Mouse (Mus musculus): Measurements from ENCODE around the gene Ccdc155.

Gene Ccdc155

GRCm38 (mm10) chr7:45226421-45226820, 21.7 kb upstream of the Ccdc155 start:
- no peak for DNase-seq (ENCODE audit: low read depth, low spot score)

DNA sequence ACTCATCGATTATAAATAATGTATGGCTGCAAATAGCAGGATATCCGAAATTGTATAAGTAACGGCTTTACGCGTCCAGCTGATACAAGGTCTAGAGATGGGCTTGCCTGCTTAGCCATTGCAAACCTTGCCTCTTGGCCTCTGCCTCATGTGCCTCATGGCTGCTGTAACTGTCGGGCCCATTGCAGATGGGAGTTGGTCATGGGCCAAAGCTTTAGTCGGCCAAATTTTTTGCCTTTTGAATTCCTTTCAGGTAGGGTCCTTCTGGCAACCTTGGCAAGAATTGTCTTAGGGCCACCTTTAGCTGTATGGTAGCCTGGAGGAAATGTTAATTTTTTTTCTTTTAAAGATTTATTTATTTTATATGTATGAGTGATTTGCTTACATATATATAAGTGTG, 20.1 kb upstream of the Ccdc155 start:
- DNase-seq (ENCODE audit: low read depth, low spot score): no peak

GRCm38 (mm10) chr7:45221680-45222079, 17.0 kb upstream of the Ccdc155 start:
- DNase-seq (ENCODE audit: low read depth, low spot score): no peak

DNA sequence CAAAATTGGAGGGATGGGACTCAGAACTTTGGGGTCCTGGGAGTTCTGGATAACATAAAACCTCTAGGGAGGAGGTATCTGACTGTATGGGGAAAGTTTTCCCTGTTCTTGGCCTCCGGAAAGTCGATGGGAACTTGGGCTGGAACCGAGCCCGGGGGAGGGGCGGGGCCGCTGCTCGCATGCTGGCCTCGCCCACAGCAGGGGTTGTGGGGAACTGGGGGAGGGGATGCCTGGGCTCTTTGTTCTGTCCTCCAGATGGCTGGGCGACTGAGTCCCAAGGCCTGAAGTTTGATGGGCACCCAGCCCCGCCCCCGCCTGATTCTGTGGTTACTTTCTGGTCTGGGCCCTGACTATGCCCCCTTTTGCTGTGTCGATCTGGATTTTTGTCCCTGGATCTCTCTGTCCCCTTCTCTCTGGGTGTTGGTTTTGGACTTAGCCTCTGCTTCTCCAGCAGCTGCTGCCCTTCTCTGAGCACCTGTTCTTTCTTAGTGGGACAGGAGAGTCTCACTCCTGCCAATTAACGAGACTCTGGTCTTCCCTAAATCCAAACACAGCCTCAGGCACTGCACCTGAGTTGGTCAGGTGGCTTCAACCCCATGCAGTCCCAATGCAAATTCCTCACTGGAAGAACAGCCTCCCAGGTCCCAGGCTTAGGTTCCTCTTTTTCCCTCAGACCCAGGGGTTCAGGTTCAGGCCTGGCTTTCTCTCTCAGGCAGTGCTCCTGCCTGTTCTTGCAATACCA, 11.9 kb upstream of the Ccdc155 start:
- peak; percentile 96 for DNase-seq (ENCODE audit: low read depth, low spot score)

DNA sequence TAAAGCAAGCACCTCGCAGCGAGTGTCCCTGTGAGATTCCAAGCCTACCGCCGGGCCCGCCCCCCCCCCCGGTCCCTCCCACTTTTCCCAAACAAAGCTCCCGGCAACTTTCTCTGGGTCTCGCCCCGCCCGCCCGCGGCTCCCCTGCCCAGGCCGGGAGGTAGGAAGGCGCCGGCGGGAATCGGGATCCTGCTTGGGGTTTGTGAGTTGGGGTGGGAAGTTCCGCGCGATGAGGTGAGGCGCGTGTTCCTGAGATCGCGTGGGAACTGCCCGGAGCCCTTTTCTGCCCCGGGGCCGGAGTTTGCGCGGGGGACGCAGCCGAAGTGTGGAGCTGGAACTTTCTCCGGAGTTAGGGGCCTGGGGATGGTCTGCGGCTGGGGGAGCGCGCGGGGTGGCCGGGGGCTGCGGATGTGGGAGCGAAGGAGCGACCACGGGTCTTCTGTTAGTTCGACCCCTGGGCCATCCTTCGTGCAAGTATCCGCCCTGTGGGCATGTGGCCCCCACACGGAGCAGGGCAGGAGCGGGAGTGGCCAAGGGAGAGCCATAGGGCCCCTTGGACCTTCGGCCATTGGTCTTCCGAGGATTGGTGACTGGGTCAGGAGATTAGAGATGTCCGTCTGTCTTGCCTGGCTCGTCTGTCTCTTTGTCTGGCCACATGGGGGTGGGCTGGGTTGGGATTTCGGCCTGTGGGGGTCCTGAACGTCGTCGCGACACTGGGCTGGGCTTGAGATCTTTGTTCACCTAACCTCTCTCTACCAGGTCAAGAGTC, 11.2 kb upstream of the Ccdc155 start, which contains the start of gene Tead2:
Gene Tead2 (plus strand): TSS at position 81 of the 769 bp plus-strand sequence.
- peak; percentile 81 for DNase-seq (ENCODE audit: low read depth, low spot score)

DNA sequence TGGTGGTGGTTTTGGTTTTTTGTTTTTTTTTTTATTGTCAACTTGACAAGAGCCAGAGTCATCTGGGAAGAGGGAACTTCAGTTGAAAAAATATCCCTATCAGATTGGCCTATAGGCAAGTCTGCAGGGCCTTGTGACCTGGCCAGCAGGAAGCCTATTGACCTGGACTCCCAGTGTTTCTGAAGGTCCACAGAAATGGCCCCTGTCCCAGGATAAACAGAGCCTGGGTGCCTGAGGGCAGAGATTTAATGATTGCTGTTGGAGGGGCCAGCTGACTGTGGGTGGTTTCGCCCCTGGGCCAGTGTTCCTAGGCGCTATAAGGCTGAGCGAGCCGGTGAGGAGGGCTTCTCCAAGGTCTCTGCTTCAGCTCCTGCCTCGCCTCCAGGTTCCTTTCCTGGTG, 9.0 kb upstream of the Ccdc155 start:
- DNase-seq (ENCODE audit: low read depth, low spot score): no peak

GRCm38 (mm10) chr7:45212356-45212755, 7.7 kb upstream of the Ccdc155 start:
- no peak for DNase-seq (ENCODE audit: low read depth, low spot score)

DNA sequence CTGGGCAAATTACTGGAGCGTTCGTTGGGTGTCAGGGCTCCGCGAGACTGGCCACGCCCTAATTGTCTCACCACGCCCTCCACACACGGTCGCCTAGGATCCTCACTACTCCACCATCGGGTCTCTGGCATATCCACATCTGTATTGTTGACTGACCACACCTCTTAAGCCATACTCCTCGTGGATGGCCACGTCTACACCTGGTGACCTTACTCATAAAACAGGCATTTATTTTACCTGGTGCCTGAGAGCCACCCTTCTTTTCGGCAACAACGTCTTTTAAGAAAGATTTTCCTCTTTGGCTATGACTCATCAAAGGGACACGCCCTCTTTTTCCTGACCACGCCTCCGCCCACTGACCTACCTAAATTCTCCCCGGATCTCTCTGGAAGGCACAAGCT, 7.2 kb upstream of the Ccdc155 start, which contains the start of gene Dkkl1:
Gene Dkkl1 (minus strand): TSS at position 297 of the 401 bp plus-strand sequence.
- no peak for DNase-seq (ENCODE audit: low read depth, low spot score)

DNA sequence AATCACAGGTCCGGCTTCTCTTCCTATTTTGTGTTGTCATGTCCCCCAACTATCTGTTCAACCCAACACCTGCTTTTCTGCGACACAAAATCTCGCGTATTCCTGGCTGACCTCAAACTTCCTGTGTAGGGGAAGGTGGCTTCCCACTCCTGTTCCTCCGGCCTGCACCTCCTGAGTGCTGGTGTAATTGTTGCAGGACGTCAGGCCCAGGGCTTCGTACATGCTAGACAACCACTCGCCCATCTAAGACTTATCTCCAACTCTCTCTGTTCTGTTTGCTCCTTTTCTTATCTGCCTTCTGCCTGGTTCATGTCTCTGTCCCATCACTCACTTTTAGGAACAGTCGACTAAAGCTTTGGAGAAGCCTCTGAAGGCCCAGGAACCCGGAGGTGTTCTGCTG, 6.4 kb upstream of the Ccdc155 start:
- DNase-seq (ENCODE audit: low read depth, low spot score): no peak

DNA sequence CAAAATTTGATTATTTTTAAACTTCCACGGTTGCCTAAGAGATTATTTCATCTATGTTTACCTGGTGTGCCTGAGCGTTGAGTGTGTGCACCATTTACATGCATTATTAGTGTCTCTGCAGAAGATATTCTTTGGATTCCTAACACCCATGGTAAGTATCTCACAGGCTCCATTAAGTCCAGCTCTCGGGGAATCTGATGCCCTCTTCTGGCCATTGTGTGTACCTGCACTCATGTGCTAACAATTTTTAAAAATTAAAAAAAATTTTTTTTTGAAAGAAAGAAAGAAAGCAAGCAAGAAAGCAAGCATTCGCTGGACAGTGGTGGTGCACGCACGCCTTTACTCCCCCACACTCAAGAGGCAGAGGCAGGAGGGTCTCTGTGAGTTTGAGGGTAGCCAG, 3.6 kb upstream of the Ccdc155 start:
- DNase-seq (ENCODE audit: low read depth, low spot score): no peak

DNA sequence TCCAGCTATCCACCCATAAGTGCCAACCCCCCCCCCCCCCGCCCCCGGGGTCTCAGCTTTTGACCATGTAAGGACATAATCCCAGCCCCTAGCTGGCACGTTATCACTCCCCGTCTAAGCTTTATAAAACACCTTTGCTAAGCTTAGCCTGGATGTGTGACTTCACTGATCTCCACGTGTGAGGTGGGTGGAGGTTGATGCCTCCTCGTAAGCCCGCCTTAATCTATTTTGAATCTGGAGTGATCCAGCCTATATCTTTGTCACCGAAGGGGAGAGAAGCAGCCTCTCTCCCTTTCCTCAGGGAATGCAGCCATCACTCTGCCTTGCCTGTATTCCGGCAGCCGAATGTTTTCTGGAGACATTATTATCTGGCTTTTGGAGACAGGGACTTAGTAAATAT, 2.0 kb downstream of the Ccdc155 start:
- no peak for DNase-seq (ENCODE audit: low read depth, low spot score)

- no peak for DNase-seq (ENCODE audit: low read depth, low spot score)
These were observed 5.7 kb downstream of the Ccdc155 start for GRCm38 (mm10) chr7:45198961-45199360.

- peak; percentile 75 for DNase-seq (ENCODE audit: low read depth, low spot score)
These were observed 6.3 kb downstream of the Ccdc155 start for GRCm38 (mm10) chr7:45198435-45198834.

DNA sequence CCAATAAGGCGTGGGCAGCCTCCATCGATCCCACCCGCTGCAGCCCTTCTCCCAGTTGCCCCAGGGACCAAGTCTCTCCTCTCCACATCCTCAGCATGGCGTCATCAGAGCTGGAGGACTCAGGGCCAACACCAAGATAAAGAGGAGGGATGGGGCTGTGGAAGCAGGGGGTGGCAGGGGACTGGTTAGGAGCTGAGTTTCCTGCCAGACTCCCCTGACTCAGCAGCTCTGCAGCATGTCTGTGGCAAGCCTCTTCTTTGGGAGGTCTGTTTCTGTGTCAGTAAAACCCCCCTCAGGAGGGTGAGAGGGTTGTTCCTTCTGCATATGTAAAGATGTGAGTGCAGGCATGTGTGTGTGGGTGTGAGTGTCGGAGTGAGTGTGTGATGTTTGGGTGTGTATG, 7.7 kb downstream of the Ccdc155 start:
- no peak for DNase-seq (ENCODE audit: low read depth, low spot score)

- no peak for DNase-seq (ENCODE audit: low read depth, low spot score)
These were observed 8.5 kb downstream of the Ccdc155 start for GRCm38 (mm10) chr7:45196176-45196535.

GRCm38 (mm10) chr7:45195341-45196175, 9.1 kb downstream of the Ccdc155 start:
- no peak for DNase-seq (ENCODE audit: low read depth, low spot score)

DNA sequence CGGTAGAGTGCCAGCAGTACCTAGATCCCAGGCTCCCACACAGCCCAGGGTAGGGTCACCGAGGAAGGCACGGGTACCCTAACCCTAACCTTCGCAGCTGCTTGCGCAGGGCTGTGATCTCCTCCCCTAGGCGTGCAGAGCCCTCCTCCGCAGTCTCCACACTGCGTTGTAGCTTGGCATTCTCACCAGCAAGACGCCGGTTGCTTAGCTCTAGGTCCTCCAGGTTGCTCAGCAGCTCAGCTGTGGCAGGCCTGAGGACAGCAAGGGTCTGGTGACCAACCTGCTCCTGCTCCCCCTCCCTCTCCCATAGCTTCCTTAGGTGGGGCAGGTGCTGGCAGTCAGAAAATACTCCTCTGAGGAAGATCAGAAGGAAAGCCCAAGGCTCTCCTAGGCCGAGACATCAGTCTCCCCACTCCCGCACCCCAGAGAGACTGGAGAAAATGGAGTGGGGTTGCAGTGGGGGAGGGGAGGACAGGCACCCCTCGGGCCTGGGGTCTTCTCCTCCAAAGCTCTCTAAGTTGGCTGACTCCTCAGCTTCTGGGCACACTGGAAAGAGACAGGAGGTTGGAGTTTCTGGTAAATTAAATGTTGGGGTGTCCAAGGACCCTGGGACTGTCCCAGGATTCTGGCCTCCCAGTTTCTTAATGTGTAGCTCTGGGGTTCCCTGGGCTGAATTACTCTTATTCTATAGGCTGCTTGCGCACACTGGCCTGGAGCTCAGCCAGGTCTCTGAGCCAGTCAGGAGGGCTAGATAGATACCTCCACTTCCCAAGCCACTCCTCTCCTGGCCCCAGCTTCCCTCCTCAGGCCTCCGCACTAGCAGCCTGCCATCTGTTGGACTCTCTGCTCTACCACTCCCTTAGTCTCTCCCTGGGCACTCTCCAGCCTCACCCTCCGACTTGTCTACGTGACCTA, 10.6 kb downstream of the Ccdc155 start:
- no peak for DNase-seq (ENCODE audit: low read depth, low spot score)

DNA sequence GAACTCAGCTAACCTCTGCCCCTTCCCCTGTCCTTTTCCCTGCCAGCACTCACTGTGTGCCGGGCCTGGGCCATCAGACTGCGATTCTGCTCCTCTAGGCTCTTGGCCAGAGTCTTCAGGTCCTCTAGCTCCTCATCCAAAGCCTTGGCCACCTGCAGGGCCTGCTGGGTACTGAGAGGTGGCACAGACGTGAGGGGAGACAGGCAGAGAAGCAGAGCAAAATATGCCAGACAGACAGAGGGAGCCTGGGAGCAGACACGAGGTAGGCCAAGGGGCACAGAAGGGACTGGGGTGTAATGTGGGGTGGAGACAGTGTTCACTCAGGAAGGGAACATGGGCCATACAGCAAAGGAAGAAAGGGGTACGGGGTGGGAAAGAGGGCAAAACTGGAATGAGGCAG, 11.3 kb downstream of the Ccdc155 start:
- DNase-seq (ENCODE audit: low read depth, low spot score): no peak

GRCm38 (mm10) chr7:45192585-45193310, 11.9 kb downstream of the Ccdc155 start:
- DNase-seq (ENCODE audit: low read depth, low spot score): no peak

DNA sequence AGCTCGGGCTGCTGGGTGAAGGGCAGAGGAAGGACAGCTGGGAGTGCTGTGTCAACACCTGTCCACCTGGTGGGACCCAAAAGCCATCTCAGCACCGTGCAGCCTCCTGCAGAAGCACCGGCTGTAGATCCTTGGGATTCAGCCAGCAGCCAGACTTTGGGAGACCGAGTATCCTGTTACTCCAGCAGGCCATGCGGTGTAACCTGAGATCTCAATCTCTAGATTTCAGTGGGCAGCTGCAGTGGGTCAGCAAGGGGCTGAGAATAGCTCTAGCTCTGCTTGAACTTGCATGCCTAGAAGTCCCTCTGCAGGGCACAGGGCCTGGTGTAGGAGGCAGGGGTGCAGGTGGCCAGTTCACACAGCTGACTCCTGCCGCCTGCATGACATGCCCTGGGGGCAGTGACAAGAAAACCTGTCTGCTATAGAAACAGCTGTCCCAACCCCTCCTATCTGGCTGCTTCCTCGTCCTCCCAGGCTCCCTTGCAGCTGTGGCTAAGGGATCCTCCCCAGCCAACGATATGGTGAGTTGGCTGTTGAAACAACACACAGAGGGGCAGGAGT, 12.8 kb downstream of the Ccdc155 start:
- DNase-seq (ENCODE audit: low read depth, low spot score): peak; percentile 68
